Mouse (Mus musculus): ENCODE data around the gene Ppp2r5e.

Ppp2r5e gene

DNA sequence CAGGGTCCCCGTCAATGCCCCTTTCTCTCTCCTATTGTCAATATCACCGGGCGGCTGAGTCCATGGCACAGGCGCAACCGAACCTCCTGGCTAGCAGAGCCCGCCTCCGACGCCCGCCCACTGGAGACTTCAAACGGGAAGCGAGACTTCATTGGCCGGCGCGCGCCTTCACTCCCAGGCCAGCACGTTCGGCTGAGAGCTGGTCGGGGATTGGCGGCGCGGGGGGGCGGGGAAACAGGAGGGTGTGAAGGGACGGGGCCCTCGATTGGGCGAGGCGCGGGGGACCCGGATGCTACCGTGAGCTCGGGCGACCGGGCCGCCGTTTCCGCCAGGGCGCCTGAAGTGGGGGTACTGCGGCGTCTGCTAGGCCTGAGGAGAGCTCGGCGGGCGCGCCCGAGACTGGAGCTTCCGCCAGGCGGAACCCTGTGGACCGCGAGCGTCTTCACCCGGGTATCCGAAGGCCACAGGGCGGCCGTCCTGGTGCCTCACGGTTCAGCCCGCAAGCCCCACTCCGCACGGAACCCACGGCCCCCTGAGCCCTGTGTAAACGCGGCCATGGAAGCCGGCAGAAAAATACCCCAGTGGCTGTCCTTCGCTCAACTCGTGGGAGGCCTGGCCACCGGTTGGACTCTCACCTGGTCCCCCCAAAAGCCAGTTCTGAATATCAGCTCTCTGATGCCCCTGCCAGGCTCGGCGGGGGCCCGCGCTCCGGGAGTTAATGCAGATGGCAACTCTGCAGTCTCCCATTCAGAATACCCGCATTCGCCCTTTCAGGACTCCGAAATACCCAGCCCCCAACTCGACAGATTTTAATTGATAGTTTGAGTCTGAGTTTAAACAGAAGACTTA lies at the start of gene Ppp2r5e:
Ppp2r5e (minus strand) TSS at position 92 of the 849 bp plus-strand sequence.
- DNase-seq (ENCODE audit: low spot score in 2 of 2) = peak; percentile 99 to 100

DNA sequence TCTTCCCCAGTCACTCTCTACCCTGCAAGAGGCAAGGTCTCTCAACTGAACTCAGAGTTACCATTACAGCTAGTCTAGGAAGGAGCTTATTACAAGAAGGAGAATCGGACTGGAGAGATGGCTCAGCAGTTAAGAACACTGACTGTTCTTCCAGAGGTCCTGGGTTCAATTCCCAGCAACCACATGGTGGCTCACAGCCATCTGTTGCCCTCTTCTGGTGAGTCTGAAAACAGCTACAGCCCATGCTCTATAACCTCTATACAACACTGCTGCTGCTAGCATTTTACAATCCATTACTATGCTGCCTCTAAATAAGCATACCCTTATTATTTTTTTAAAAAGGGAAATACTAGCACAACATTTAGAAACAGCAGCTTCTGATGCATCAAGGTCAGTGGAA lies 49.7 kb upstream of the Ppp2r5e start:
- no peak for DNase-seq (ENCODE audit: low spot score in 2 of 2)

DNA sequence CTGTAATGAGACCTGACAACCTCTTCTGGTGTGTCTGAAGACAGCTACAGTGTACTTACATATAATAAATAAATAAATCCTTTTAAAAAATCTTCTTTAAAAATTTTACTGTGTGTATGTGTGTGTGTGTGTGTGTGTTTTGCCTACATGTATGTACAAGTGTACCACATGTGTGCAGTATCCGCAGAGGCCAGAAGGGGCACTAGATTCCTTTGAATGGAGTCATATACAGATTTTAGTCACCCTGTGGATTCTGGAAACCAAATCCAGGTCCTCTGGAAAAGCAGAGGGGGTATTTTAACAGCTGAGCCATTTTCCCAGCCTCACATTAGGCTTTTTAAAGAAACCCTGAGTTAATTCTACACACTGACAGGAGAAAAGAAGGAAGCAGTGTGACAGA lies 45.7 kb upstream of the Ppp2r5e start:
- no peak for DNase-seq (ENCODE audit: low spot score in 2 of 2)

DNA sequence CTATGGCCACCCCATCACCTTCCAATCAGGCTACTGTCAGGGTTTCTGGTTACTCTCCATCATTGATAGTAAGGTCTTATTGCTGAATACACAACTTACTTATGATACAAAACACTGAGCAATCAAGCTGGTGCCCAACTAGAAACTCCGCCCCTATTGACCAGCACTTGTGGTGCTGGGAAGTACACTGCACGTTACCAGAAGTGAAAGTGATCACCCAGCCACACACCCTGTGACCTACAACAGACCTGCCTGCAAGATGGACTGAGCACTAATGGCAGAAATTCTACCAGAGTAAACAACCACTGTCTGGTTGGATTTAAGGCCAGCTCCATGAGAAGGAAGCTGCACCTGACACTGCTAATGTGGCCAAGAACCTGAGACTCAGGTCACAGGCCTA lies 42.3 kb upstream of the Ppp2r5e start:
- DNase-seq (ENCODE audit: low spot score in 2 of 2) = no peak

DNA sequence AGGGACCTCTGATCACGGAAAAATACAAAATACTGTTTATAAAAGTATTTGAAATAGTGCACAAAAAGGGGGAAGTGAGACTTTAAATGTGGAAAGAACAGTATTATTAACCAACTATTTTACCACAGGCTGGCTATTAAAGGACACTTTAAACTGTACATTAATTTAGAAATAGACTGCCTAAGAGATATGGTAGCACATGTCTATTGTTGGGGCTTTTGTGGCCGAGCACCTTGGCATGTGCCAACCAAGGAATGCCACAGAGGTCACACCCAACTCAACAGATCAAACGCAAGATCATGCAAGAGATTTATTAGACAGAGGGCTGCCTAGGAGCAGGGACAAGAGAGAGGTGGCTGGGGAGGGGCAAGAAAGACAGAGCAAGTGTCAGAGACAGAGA lies 41.1 kb upstream of the Ppp2r5e start:
- no peak for DNase-seq (ENCODE audit: low spot score in 2 of 2)

DNA sequence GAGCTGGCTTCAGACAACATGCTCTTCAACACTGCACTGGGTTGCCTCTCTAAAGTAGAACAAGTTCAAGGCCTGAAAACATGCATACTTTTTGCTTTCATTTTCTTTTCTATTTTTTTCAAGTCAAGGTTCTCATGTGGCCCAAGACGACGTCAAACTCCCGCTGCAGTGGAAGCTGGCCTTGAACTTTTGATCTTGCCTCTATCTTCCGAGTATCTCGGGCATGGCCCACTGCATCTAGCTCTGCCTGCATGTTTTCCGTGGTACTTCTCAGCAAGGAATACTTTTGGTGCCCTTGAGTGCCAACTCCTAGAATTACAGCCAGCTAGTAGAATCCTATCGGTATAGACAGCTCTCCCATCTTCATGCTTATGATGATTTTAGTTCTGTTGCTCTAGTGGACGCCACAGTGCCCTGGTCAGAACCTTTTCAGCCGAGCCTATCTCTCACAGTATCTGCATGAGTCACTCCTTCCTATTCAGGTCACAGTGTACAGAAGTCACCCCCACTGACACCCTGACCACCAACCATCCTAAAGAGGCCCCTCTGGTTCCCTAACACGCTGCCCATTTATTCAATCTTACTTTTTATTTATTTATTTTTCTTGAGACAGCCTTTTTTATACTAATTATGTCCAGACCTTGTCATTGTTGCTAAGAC lies 39.9 kb upstream of the Ppp2r5e start:
- DNase-seq (ENCODE audit: low spot score in 2 of 2) = no peak

DNA sequence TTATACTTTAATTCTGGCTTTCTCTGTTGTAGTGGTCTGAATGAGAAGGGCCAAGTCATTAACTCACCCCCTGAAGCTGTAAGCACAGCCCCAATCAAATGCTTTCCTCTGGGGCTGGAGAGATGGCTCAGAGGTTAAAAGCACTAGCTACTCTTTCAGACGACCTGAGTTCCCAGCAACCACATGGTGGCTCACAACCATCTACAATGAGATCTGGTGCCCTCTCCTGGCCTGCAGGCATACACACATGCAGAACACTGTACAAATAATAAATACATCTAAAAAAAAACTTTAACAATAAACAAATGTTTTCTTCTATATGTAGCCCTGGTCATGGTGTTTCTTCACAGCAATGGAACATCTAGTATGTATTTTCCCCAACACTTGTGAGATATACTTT lies 33.6 kb upstream of the Ppp2r5e start:
- DNase-seq (ENCODE audit: low spot score in 2 of 2) = no peak

DNA sequence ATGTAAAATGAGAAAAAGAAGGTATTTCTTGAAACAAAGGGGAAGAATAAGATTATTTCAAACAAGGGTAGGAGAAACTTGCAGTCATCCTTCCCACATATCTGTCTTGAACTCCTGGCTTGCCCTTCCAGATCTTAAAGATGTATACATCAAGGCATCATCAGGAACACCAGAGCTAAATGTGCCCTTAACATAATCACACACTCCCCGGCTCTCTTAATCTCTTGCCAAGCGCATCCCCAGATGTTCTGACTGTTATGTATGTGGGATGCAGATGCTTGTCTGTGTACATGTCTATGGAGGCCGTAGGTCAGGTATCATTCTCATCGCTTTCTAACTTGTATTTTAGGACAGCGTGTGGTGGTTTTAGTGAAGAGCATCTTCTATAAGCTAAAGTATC lies 27.2 kb upstream of the Ppp2r5e start:
- DNase-seq (ENCODE audit: low spot score in 2 of 2) = no peak

DNA sequence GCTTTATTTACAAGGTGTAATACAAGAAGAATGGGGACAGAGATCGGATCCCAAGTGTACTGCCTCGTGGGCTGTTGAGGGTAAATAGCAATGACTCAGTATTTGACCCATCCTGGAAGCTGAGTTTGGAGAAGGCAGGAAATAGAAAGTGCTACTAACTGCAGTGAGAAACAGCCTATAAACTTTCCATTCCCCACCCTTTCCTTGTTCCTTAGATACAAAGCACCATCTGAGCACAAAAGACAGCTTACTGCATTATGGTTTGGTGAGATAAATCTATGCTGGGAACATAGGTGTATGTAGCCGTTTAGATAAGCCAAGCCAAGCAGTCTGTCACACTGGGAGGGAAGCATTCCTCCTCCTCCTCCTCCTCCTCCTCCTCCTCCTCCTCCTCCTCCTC lies 26.8 kb upstream of the Ppp2r5e start:
- DNase-seq (ENCODE audit: low spot score in 2 of 2) = no peak

DNA sequence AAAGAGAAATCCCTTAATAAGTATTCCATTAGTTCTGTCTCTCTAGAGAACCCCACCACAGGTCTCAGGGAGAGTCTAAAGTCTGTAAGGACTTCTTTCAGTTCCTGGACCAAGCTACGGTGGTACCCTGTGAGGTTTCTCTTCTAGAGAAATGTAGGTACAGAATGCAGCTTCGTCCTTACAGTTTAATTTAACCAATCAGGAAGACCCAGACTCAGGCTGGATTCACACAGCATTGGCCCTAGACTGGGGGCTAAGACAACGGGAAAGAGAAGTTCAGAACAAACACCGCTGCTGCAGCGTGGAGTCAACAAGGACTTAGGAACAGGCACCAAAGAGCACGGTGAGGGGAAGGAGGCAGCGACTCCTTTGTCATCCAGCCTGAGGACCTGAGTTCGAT lies 20.8 kb upstream of the Ppp2r5e start:
- DNase-seq (ENCODE audit: low spot score in 2 of 2) = no peak

DNA sequence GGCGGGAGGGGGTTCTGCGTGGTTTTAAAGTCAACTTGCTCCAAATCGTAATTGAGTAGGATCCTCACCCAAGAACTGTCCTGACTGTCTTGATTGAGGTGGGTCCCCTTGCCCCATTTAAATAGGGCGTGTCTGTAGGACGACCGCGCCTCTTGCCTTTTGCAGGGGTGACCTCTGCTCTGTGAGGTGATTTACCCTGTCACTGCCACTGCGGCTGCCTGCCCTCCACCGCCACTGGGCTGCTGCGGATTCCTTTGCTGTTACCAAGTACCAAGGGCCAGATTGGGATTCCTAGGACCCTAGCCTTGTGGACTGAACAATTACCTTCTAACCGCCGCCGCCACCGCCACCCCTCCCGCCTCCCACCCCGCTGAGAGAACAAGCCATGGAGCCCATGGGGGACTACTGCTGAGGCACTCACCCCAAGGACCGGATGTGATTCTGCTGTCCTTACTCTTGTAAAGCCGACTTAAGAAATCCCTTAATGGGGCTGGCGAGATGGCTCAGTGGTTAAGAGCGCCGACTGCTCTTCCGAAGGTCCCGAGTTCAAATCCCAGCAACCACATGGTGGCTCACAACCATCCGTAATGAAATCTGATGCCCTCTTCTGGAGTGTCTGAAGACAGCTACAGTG lies 20.2 kb upstream of the Ppp2r5e start:
- no peak for DNase-seq (ENCODE audit: low spot score in 2 of 2)

DNA sequence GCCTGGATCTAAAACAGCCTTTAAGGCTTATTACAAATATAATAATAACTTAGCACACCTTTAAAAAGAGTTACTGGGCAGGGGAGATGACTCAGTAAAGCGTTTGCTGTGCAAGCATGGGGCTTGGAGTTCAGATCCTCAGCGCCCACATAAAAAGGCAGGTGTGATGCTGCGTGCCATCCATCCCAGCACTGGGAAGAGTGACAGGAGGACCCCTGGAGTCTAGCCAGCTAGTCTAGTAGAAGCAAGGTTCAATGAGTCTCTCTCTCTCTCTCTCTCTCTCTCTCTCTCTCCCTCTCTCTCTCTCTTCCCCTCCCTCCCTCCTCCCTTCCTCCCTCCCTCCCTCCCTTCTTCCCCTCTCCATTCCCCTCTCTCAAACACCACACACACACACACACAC lies 19.5 kb upstream of the Ppp2r5e start:
- DNase-seq (ENCODE audit: low spot score in 2 of 2) = no peak

DNA sequence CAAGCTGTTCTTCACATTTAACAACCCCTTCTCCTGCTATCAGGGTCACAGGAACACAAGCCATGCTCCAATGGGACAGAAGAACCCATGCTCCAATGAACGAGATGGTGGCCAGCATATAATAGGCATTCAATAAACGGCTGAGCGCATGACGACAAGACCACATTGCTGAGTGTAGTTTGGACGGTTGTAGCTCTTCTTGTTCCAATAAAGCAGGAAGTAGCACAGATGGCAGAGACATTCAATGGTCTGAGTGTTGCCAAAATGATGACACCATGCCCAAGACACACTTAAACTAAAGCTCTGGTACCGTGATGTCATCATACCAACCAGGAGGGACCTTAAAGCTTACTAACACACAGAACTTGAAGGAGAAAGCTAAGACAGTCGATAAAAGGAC lies 16.7 kb upstream of the Ppp2r5e start:
- no peak for DNase-seq (ENCODE audit: low spot score in 2 of 2)

DNA sequence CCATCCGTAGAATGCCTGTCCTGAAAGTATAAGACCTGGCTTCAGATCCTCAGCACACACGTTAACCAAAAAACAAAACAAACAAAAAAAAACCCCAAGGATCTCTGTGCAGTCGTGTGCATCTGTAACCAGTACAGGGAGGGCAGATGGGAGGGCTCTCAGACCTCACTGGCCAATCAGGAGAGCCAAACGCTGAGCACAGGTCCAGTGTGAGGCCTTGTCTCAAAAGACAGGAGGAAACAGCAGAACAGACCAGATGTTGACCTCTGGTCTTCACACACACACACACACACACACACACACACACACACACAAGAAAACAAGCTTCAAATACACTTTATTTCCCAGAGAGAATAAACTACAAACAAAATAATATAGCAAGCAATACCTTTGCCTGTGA lies 3.4 kb upstream of the Ppp2r5e start:
- DNase-seq (ENCODE audit: low spot score in 2 of 2) = peak; percentile 39 to 71

DNA sequence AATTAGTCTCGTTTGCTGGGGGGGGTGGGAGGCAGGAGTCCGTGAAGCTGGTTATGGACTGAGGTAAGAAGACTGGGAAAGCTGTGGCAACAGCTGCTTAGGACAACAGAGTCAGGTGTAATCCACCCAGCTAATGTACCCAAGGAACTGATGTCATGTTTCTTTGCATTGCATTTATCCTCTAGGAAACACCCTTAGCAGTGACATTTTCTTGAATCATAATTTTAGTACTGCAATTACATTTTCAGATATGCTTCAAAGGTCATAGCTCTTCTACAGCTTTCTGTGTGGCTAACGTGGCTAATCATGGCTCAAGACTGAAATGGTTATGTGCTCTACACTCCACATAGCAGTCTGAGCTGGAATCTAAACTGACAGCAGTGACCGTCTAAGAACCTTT lies 2.9 kb upstream of the Ppp2r5e start:
- no peak for DNase-seq (ENCODE audit: low spot score in 2 of 2)

DNA sequence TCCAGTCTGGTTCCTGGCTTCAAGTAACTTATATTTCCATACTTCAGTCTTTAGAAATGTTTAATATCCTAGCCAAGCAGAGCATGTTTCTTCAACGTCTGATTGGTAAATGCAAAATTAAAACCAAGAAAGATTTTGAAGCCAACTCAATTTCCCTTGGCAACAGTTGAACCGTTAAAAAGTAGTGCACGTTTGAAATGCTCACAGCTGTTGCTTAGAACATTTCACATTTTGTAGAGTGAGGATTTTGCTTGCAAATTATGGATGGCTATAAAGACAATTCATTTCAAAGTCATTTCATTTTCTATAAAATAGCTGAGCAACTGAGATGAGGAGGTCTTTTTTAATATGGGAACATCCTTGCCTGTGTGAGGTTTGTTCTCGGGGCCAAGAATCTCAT lies 1.7 kb upstream of the Ppp2r5e start:
- no peak for DNase-seq (ENCODE audit: low spot score in 2 of 2)

DNA sequence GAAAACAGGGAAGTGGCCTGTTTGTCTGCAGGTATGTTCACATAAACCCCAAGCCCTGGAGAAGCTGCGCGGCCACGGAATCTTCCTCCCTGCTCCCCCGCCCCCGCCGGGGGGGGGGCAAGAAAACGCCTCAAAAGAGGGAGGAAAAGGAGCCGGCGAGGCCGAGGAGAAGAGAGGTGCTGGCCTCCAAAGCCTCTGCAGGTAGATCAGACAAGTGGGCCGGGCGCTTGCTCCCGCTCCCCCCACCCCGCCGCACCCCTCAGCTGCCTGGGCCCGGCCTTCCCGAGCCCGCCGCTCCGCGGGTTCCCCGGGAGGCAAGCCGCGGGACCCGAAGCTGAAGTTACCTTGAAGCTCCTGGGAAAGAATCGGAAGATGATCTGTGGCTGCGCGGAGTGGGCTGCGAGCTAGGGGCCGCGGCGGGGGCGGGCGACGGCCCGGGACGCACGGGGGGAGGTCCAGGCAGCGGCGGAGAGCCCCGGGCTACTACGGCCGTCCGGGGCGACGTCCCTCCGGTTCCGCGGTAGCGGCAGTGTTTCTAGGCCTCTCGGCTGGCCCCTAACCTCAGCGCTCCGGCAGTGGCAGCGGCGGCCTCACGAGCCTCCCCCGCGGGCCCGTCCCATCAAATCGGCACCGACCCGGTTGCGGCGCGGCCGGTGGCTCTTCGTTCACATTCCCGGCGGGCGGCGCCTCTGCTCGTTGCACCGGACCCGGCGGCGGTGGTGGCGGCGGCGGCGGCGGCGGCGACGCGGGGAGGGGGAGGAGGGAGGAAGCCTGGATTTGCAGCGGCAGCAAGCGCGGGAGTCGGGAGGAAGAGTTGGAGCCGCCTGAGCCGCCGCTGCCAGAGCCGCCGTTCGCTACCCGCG lies 523 bp downstream of the Ppp2r5e start:
- DNase-seq (ENCODE audit: low spot score in 2 of 2) = peak; percentile 57 to 86

DNA sequence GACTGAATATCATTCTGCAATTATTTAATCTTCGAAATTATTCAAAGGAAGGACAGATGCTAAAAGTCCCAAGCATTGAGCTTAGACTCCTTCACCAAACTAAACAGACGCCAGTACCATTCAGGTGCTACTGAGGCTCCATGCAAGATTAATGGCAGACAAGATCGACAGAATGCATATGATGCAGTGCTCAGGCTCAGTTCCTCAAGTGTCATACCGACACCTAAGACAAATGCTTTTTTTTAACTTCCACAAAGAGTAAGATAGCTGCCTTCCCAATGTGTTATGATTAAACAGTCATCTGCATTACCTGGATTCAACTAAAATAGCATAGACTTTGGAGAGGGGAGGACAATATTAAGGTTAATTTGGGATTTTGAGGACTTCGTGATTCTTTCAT lies 1.6 kb downstream of the Ppp2r5e start:
- DNase-seq (ENCODE audit: low spot score in 2 of 2) = no peak

DNA sequence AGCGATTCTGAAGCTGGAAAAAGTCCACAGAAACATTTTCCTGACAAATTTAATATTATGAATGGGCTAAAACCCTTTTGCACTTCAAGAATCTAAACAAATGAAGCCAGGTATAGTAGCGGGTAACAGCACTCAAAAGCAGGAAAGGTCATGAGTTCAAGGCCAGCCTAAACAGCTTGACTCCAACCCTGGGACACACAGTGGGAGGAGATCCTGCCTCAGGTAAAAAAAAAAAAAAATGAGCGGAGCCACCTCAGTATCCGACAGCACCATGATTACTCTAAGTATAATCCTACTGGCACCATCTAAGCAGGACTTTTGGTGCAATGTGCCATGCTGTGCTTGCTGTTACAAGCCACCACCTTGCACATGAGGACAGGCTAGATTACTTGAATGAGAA lies 2.2 kb downstream of the Ppp2r5e start:
- DNase-seq (ENCODE audit: low spot score in 2 of 2) = no peak

DNA sequence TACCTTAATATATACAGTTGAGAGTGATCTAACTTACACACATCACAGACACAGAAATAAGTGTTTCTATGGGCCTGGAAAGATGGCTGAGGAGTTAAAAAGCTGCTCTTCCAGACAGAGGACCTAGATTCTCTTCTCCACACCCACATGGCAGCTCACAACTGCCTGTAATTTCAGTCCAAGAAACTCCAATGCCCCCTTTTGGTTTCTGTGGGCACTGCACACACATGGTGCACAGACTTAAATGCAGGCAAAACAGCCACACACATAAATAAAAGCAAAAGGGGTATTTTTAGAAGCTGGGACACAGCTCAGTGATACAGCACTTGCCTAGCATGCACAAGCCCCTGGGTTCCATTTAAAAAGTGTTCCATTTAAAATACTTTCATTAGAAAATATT lies 8.5 kb downstream of the Ppp2r5e start:
- no peak for DNase-seq (ENCODE audit: low spot score in 2 of 2)

DNA sequence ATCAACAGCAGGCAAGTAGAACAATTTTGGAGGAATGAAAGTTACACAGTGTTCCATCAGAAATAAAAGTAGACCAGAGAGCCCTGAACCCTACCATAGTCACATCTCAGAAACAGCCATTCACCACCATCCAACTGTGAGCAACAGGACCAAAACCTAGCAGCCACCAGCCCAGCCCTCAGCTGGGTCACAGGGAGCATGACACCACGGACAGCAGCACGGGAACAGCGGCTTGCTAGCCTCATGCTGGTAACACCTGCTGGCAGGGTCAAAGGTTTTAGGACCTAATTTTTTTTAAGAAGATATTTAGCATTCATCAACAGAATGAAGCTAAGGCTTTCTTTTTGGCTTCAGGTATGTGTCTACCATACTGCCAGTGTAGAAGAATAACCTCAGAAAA lies 12.3 kb downstream of the Ppp2r5e start:
- no peak for DNase-seq (ENCODE audit: low spot score in 2 of 2)

DNA sequence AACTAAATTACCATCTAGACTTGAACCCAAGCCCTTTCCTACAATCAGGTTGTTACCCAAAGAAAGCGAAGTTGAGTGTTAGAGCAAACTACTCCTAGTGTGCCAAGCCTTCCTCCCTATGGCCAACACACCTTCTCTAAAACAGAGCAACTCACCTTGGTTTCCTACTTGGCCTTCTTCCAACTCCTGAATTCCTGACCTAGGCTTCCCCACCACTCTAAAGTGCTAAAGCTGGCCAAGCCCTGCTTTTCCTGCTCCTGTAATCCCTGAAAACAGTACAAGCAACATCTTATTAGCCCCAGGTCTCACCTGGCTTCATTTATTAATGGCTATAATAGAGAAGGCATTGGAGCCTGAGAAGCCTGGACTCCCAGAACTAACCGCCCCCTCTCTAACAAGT lies 17.0 kb downstream of the Ppp2r5e start:
- DNase-seq (ENCODE audit: low spot score in 2 of 2) = no peak
